Mouse (Mus musculus): ENCODE data around the gene Ebf3.

Gene Ebf3

GRCm38 (mm10) chr7:137312166-137312932 lies 1.9 kb downstream of the Ebf3 start:
- no peak for DNase-seq (ENCODE audit: low spot score in 2 of 2)

- no peak for DNase-seq (ENCODE audit: low spot score in 2 of 2)
Measured at GRCm38 (mm10) chr7:137311341-137312110, 2.7 kb downstream of the Ebf3 start.

- no peak for DNase-seq (ENCODE audit: low spot score in 2 of 2)
Measured at GRCm38 (mm10) chr7:137310876-137311275, 3.4 kb downstream of the Ebf3 start.

GRCm38 (mm10) chr7:137310091-137310761 lies 4.0 kb downstream of the Ebf3 start:
- no peak for DNase-seq (ENCODE audit: low spot score in 2 of 2)

GRCm38 (mm10) chr7:137309071-137310066 lies 4.9 kb downstream of the Ebf3 start:
- DNase-seq (ENCODE audit: low spot score in 2 of 2), result no peak

DNA sequence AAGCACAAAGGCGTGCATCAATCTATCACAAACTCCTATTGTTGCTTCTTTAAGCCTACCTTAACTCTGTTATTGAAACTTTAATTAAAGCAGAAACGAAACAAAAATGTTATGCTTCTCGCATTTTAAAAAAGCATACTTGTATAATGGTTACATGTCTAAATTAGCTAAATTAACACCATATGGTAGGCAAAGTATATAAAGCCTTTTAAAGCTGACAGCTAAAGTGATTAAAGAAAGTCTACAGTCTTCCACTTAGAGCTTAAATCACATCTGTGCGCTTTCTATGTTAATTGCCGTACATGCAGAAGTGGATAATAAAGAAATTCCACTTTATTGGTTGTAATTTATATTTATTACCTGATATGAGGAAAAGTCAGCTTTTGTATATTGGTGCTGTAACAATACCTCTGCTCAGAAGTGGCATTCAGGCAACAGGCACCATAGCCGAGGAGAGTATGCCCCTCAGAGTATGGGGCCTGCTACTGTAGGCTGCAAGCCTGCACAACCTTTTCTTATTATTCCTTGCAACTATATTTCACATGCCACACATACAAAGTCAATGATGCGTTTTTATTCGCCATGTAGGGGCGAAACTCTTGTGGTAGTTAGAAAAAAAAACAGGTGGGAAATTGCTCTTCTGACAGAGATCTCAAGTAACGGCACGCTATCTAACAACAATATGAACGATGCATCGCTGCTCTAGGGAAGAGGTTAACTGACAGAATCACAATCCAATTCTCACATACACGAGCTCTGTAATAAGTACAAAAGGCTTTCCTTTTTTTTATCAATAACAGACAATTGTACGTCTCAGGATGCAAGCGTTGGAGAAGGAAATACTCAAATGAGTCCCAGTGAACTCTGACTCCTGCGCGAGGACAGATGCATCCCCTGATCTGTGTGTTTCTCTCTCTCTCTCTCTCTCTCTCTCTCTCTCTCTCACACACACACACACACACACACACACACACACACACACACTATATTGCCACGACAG lies 5.9 kb downstream of the Ebf3 start:
- DNase-seq (ENCODE audit: low spot score in 2 of 2), result no peak

- no peak for DNase-seq (ENCODE audit: low spot score in 2 of 2)
Measured at GRCm38 (mm10) chr7:137307131-137307530, 7.1 kb downstream of the Ebf3 start.

DNA sequence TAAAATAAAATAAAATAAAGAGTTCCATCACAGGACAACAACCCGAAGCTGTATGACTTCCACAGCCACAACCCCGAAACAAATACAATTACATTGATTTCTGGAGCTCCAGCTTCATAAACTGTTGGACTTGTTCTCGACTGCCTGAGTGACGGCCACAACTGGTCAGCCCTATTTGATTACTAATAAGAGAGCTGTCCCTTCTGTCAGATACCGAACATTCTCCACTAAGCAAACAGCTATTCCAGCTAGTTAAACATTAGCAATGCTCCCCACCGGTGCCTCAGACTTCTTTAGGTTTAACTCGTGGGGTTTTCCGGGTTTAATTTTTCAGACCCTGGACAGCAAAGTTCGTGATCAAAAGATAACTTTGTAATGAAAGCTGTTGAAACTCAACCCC lies 8.1 kb downstream of the Ebf3 start:
- DNase-seq (ENCODE audit: low spot score in 2 of 2), result no peak

DNA sequence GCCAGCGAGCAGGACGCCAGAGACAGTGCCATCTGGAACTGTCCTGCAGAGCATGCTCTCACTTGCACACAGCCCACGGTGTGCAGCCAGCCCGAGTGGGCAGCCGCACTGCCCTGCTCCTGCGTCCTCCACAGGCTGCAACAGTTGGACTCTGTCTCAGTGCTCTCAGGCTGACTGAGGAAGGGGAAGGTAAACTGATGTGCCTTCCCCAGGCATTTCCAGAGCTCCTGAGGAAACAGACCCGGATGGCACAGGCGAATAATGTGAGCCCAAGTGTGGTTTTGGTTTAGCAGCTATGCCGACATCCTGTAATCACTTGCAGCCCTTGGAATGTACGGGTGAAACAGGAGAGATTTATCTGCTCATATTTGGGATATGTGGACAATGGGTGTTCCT lies 10.5 kb downstream of the Ebf3 start:
- no peak for DNase-seq (ENCODE audit: low spot score in 2 of 2)

DNA sequence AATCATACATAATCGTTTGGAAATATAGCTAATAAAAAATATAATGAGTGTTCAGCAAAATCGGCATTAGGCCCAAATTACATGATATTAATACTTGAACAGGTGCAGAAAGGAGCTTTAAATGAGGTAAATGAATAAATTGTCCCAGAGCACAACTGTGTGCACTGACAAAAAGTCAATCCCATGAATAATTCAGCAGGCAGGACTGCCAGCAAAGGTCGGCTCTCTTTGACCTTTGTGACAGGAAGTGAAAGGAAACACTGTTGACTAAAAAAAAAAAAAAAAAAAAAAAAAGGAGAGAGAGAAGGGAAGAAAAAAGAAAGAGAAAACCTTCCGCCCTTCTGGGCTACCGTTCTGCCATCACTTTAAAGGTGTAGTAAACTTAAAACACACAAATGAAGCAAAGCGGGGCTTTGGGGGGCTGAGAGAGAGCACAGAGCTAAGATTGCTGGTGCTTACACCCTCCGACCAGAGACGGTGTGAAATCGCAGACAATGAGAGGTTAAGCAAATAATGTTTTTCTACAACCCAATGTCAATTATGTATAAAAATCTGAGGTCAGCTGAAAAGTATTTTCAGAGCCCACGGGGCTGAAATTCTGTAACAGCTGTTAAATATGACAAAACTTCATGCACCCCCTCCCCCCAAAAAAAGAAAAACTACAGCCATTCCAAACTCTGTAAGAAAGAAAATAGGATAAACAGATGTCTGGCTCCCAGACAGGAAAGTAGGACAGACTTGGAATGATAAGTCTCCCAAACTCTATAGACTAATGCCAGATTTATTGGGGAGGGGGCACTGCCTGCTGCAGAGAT lies 11.1 kb downstream of the Ebf3 start:
- DNase-seq (ENCODE audit: low spot score in 2 of 2), result no peak

DNA sequence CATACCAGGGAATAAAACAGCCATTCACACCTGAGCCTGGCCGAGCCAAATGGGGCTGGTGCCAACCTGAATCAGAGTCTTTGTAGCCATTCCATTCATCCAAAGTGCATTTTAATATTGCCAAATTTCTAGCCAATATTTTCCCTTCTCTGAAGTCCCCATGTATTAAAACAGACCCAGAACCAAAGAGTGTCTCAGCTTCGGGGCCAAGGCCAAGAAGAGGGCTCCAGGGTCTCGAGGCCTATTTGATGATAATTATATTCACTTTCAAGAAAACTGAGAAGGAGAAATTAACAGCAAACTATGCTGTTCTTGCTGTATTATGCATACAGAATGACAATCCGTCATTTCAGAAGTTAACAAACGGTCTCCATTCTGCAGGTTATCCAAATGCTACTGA lies 12.1 kb downstream of the Ebf3 start:
- DNase-seq (ENCODE audit: low spot score in 2 of 2), result no peak

DNA sequence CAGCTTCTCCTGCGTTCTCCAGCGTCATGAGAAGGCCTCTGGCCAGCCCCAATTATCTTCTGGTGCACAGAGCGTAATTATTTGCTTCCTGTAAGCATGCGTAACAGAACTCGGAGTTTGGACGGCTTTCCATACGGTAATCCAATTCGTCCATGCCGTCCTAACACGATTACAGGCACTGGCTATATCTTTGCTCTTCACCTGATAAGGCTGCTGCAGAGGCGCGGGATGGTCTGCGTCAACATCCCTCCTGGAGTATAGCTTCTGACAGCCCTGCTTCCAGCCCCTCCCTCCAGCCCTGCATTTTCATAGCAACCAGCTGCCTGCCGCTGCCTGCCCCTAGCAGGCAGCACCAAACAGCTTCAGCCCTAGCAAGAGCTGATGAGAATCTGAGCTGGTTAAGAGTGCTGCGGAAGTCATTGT lies 12.9 kb downstream of the Ebf3 start:
- DNase-seq (ENCODE audit: low spot score in 2 of 2), result no peak

DNA sequence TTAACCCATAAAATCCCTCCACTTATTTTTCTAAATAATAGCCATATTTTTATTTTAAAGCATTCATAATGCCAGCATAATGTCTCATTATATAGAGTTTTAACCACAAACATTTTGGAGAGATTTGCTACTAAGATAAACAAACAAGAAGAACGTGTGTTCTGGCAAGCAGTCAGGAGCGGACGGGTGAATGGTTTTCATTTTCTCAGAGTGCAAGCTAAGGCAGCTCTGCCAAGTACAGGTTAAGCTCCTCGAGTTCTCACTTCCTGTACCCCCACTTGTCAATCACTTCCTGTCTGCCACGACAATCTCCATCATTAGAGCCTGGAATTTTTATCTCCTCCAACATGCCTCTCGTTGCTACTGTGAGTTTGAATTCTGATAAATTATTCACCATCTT lies 13.4 kb downstream of the Ebf3 start:
- DNase-seq (ENCODE audit: low spot score in 2 of 2), result no peak

GRCm38 (mm10) chr7:137300169-137300568 lies 14.1 kb downstream of the Ebf3 start:
- DNase-seq (ENCODE audit: low spot score in 2 of 2), result no peak

GRCm38 (mm10) chr7:137297594-137298381 lies 16.5 kb downstream of the Ebf3 start:
- no peak for DNase-seq (ENCODE audit: low spot score in 2 of 2)

GRCm38 (mm10) chr7:137297131-137297530 lies 17.1 kb downstream of the Ebf3 start:
- DNase-seq (ENCODE audit: low spot score in 2 of 2), result no peak

DNA sequence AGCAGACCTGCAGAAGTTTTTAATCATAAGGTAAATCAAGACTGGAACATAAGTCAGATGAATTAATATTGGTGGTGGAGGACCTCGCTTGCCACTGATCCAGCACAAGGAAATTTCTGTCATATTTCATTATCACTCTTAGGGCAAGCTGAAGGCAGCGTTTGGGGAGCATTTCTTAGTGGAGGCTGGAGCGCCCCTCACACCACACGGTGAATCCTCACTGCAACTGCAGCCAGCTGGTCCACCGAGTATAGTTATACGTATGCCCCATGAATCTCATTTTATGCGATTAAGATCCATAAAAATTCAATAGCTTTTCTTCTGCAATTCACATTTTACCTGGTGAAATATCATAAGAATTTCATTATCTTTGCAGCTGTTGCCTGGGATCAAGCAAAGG lies 18.6 kb downstream of the Ebf3 start:
- DNase-seq (ENCODE audit: low spot score in 2 of 2), result no peak

GRCm38 (mm10) chr7:137294446-137294845 lies 19.8 kb downstream of the Ebf3 start:
- no peak for DNase-seq (ENCODE audit: low spot score in 2 of 2)
